Mouse (Mus musculus) cerebellum, adult 2 months (tissue): Measurements from ENCODE around the gene D11Wsu47e. TPM values are rescaled to one million over a fixed set of nuclear protein-coding genes. Genes with fewer than 3 reads are reported as not detected.
"Not testable (repeated sequence)": the region's sequence is repeated elsewhere in the genome, so short reads cannot be mapped to it uniquely, and the experiment has no call there.

Source experiments
- DNase-seq, 2 experiments: peaks; one replicate each; pipeline ENCODE4 v3.0.0; 2021
- H3K27ac ChIP-seq: fragments of 200-500 bp; 2 replicates; pipeline ENCODE4 v1.5.1; 2012; ENCODE audit warnings: low read length, control low read depth, inconsistent platforms; ENCODE audit not compliant: insufficient read depth
- H3K27me3 ChIP-seq: fragments of 200-500 bp; 2 replicates; pipeline ENCODE4 v1.6.1; 2012; ENCODE audit warnings: inconsistent platforms, mild to moderate bottlenecking, low read length, moderate library complexity; ENCODE audit not compliant: control insufficient read depth, insufficient read depth
- H3K4me1 ChIP-seq: fragments of 200-500 bp; 2 replicates; pipeline ENCODE4 v1.6.1; 2011; ENCODE audit warnings: low read length; ENCODE audit not compliant: control insufficient read depth, insufficient read depth
- H3K4me3 ChIP-seq: fragments of 200-500 bp; replicated peaks from 2 replicates; pipeline ENCODE3; 2011; ENCODE audit warnings: mild to moderate bottlenecking, low read depth, low read length, control low read depth; ENCODE audit not compliant: insufficient read depth
- CTCF ChIP-seq: fragments of 200-500 bp; IDR thresholded peaks from 2 replicates; pipeline ENCODE4 v1.5.1; 2011; ENCODE audit warnings: low read depth, mild to moderate bottlenecking, control low read depth, low read length, moderate library complexity, borderline replicate concordance; ENCODE audit not compliant: insufficient read depth
- POLR2A ChIP-seq: fragments of 200-500 bp; IDR thresholded peaks from 2 replicates; pipeline ENCODE4 v1.6.1; 2011; ENCODE audit warnings: low read length, control low read depth, borderline replicate concordance; ENCODE audit not compliant: insufficient read depth
- WGBS: fragments of 180-500 bp; shearing (Covaris S2); methylation state at CpG from one replicate; pipeline ENCODE4 v1.1.7; 2018; 5-methylcytosine and 5-hydroxymethylcytosine counted together
- polyA plus RNA-seq: library from polyadenylated mRNA; depleted of rRNA; stranded (reverse); fragments of >200 nt; gene quantifications from 2 replicates; pipeline ENCODE4 v1.2.3, GENCODE M21; 2012

D11Wsu47e gene
- polyA plus RNA-seq, 1 experiment = 10.1 TPM

DNA sequence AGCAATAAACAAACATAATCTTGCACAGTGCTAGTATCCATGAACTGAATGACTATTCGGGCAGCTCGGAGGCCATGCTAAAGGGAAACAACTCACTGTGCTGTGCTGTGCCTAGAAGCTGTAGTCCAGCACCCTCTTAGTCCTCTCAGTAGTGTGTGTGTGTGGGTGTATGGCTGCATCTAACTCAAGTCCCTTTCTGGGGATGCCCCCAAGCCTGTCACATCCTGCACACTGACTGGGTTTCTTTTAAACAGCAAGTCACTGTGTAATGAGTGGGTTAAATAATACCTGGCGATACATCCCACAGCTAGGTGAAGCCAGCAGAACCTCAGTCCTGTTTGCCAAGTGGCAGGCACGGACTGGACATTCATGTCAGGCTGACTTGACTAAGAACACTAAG lies 25.4 kb upstream of the D11Wsu47e start:
- no peak overlapping the region for H3K4me3 ChIP-seq
- H3K27me3 ChIP-seq = no peaks in the 10 kb centered on the region
- 73% methylated on average over 4 of the region's 4 CpGs for WGBS
- H3K4me1 ChIP-seq = peaks cover 45% of the 10 kb centered on the region
- DNase-seq = no peak
- no peak for TF ChIP-seq POLR2A
- TF ChIP-seq CTCF = no peak
- no peak overlapping the region for H3K27ac ChIP-seq

GRCm38 (mm10) chr11:113660213-113660612 lies 24.0 kb upstream of the D11Wsu47e start:
- H3K4me3 ChIP-seq, DNase-seq, H3K27ac ChIP-seq, H3K27me3 ChIP-seq: not testable (repeated sequence)
- WGBS = 97% methylated on average over 3 of the region's 3 CpGs
- peaks cover 34% of the 10 kb centered on the region for H3K4me1 ChIP-seq

DNA sequence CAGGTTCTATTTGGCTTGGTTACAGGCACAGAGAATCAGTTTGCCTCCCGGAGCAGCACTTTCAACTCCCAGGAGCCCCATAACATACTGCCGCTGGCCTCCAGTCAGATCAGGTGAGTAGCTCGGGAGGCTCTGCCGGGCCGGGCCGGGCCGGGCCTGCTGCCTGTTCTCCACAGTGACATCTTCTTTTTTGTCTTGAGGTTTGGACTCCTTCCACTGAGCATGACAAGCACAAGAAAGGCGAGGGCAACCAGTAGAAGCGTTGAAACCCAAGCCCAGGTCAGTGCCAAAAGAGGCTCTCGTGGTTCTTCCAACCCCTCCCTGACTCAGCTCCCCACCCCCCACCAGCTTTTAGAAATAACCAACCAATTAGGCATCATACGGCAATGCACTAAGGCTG lies 23.3 kb upstream of the D11Wsu47e start:
- H3K4me3 ChIP-seq = no peak overlapping the region
- WGBS = 10% methylated on average over 11 of the region's 11 CpGs
- H3K27me3 ChIP-seq = no peaks in the 10 kb centered on the region
- peaks cover 27% of the 10 kb centered on the region for H3K4me1 ChIP-seq
- TF ChIP-seq POLR2A (no peak), CTCF (no peak)
- peak; percentile 50 to 64 for DNase-seq
- no peak overlapping the region for H3K27ac ChIP-seq

- Histone ChIP-seq H3K4me3 (no peak overlapping the region), H3K27ac (no peak overlapping the region), H3K27me3 (no peaks in the 10 kb centered on the region), H3K4me1 (peaks cover 22% of the 10 kb centered on the region)
- DNase-seq = peak in 1 of 2 experiments; percentile 31
- WGBS = 72% methylated on average over 18 of the region's 18 CpGs
- TF ChIP-seq CTCF (no peak), POLR2A (no peak)
Observed at GRCm38 (mm10) chr11:113661835-113662351, 22.3 kb upstream of the D11Wsu47e start.

DNA sequence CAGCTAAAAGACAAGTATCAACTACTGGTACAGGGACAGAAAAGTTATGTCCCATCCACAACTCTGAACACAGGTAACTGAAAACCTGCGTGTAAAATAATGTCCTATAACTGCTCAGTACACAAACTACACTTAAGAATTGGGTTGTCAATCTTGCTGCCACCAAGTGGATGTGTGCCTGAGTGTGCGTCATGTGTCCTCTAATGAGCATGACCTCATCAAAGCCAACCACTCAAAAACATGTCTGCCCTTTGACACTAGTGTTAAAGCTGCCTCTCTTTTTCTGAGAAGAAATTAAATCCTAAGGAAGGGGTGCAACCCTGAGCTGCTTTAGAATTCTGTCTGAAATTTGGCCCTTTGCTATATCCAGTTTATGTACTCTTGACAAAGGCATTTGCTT lies 19.9 kb upstream of the D11Wsu47e start:
- H3K4me3 ChIP-seq = no peak overlapping the region
- WGBS = 66% methylated on average over 2 of the region's 2 CpGs
- H3K27me3 ChIP-seq = no peaks in the 10 kb centered on the region
- no peak overlapping the region for H3K27ac ChIP-seq
- H3K4me1 ChIP-seq = peaks cover 26% of the 10 kb centered on the region
- DNase-seq = no peak
- no peak for TF ChIP-seq POLR2A
- no peak for TF ChIP-seq CTCF

GRCm38 (mm10) chr11:113666205-113666604 lies 18.0 kb upstream of the D11Wsu47e start:
- Histone ChIP-seq H3K4me1 (peaks cover 23% of the 10 kb centered on the region), H3K27me3 (no peaks in the 10 kb centered on the region), H3K4me3 (no peak overlapping the region), H3K27ac (no peak overlapping the region)
- no peak for TF ChIP-seq CTCF
- TF ChIP-seq POLR2A = no peak
- DNase-seq = no peak
- 47% methylated on average over 6 of the region's 6 CpGs for WGBS

DNA sequence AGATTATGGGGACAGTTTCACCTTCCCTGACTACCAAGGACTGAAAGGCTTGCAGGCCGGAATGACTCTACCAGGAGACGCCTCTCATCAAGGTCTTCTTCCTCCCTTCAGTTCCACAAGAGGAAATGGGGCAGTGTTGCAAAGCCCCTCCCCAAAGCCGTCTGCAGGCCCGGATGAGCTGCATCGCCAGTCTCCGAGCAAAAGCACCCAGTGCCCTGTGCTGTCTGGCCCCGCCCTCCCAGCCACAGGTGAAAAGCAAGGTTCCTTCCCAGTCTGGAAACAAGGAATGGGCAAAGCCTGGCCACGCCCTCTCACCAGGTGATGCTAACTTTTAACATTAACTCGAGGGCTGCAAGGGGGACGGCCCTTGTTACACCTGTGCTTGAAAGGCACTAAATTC lies 17.6 kb upstream of the D11Wsu47e start:
- H3K27ac ChIP-seq = no peak overlapping the region
- TF ChIP-seq CTCF = no peak
- TF ChIP-seq POLR2A = no peak
- H3K27me3 ChIP-seq = no peaks in the 10 kb centered on the region
- H3K4me3 ChIP-seq = no peak overlapping the region
- WGBS = 54% methylated on average over 10 of the region's 10 CpGs
- DNase-seq = peak in 1 of 2 experiments; percentile 25
- peaks cover 18% of the 10 kb centered on the region for H3K4me1 ChIP-seq

- TF ChIP-seq POLR2A = no peak
- no peak for TF ChIP-seq CTCF
- Histone ChIP-seq H3K27me3 (no peaks in the 10 kb centered on the region), H3K27ac (no peak overlapping the region), H3K4me1 (peaks cover 18% of the 10 kb centered on the region), H3K4me3 (no peak overlapping the region)
- DNase-seq = peak in 1 of 2 experiments; percentile 16
- WGBS = 33% methylated on average over 2 of the region's 2 CpGs
Observed at GRCm38 (mm10) chr11:113667122-113667521, 17.1 kb upstream of the D11Wsu47e start.

- H3K4me3 ChIP-seq = no peak overlapping the region
- DNase-seq = peak in 1 of 2 experiments; percentile 14
- no peaks in the 10 kb centered on the region for H3K27me3 ChIP-seq
- TF ChIP-seq CTCF = no peak
- no peak for TF ChIP-seq POLR2A
- no peak overlapping the region for H3K27ac ChIP-seq
- peaks cover 18% of the 10 kb centered on the region for H3K4me1 ChIP-seq
- 73% methylated on average over 4 of the region's 4 CpGs for WGBS
Observed at GRCm38 (mm10) chr11:113667704-113668103, 16.5 kb upstream of the D11Wsu47e start.
